Mouse (Mus musculus): ENCODE measurements around the gene Cenpj. TPM values are rescaled to one million over a fixed set of nuclear protein-coding genes. Genes with fewer than 3 reads are reported as not detected.

Gene Cenpj
- polyA plus RNA-seq, 1 experiment from 2014 or later = 7.8 TPM

GRCm38 (mm10) chr14:56545491-56545890, 29.7 kb downstream of the Cenpj start:
- H3K4me1 ChIP-seq = no peaks in the 10 kb centered on the region
- no peak for ATAC-seq (ENCODE audit: extremely low read depth, insufficient number of reproducible peaks, low FRiP score, low TSS enrichment)
- H3K9me3 ChIP-seq = no peaks in the 10 kb centered on the region
- H3K4me3 ChIP-seq = no peak overlapping the region
- no peak overlapping the region for H3K27ac ChIP-seq (replicated peaks)
- H3K4me2 ChIP-seq = no peak overlapping the region
- no peaks in the 10 kb centered on the region for H3K27me3 ChIP-seq (replicated peaks)
- peaks cover 28% of the 10 kb centered on the region for H3K36me3 ChIP-seq
- no peak overlapping the region for H3K9ac ChIP-seq
- WGBS = 85% methylated on average over 4 of the region's 4 CpGs

- no peak for ATAC-seq (ENCODE audit: extremely low read depth, insufficient number of reproducible peaks, low FRiP score, low TSS enrichment)
- Histone ChIP-seq H3K27ac (replicated peaks) (no peak overlapping the region), H3K9ac (no peak overlapping the region), H3K4me2 (no peak overlapping the region), H3K9me3 (no peaks in the 10 kb centered on the region), H3K27me3 (replicated peaks) (no peaks in the 10 kb centered on the region), H3K36me3 (peaks cover 25% of the 10 kb centered on the region), H3K4me3 (no peak overlapping the region), H3K4me1 (no peaks in the 10 kb centered on the region)
- 82% methylated on average over 1 of the region's 1 CpGs for WGBS
These were observed 30.3 kb downstream of the Cenpj start for GRCm38 (mm10) chr14:56544946-56545345.

GRCm38 (mm10) chr14:56530788-56531187, 44.4 kb downstream of the Cenpj start:
- Histone ChIP-seq H3K9ac (no peak overlapping the region), H3K27me3 (replicated peaks) (no peaks in the 10 kb centered on the region), H3K36me3 (peaks cover 68% of the 10 kb centered on the region), H3K4me3 (no peak overlapping the region), H3K4me2 (no peak overlapping the region), H3K9me3 (no peaks in the 10 kb centered on the region), H3K27ac (replicated peaks) (no peak overlapping the region), H3K4me1 (no peaks in the 10 kb centered on the region)
- WGBS = 79% methylated on average over 2 of the region's 2 CpGs
- no peak for ATAC-seq (ENCODE audit: extremely low read depth, insufficient number of reproducible peaks, low FRiP score, low TSS enrichment)

- no peak for ATAC-seq (ENCODE audit: extremely low read depth, insufficient number of reproducible peaks, low FRiP score, low TSS enrichment)
- Histone ChIP-seq H3K27me3 (replicated peaks) (no peaks in the 10 kb centered on the region), H3K27ac (replicated peaks) (no peak overlapping the region), H3K4me3 (no peak overlapping the region), H3K4me2 (no peak overlapping the region), H3K9ac (no peak overlapping the region), H3K36me3 (no peaks in the 10 kb centered on the region), H3K4me1 (no peaks in the 10 kb centered on the region), H3K9me3 (no peaks in the 10 kb centered on the region)
- WGBS = 76% methylated on average over 2 of the region's 2 CpGs
These were observed 60.5 kb downstream of the Cenpj start for GRCm38 (mm10) chr14:56514775-56515174.

- Histone ChIP-seq H3K4me1 (no peaks in the 10 kb centered on the region), H3K4me2 (no peak overlapping the region), H3K27ac (replicated peaks) (no peak overlapping the region), H3K9me3 (no peaks in the 10 kb centered on the region), H3K4me3 (no peak overlapping the region), H3K36me3 (no peaks in the 10 kb centered on the region), H3K9ac (no peak overlapping the region), H3K27me3 (replicated peaks) (no peaks in the 10 kb centered on the region)
- ATAC-seq (ENCODE audit: extremely low read depth, insufficient number of reproducible peaks, low FRiP score, low TSS enrichment) = no peak
- 20% methylated on average over 6 of the region's 6 CpGs for WGBS
These were observed 63.1 kb downstream of the Cenpj start for GRCm38 (mm10) chr14:56512084-56512483.

- Histone ChIP-seq H3K4me2 (no peak overlapping the region), H3K9me3 (no peaks in the 10 kb centered on the region), H3K27me3 (replicated peaks) (no peaks in the 10 kb centered on the region), H3K36me3 (no peaks in the 10 kb centered on the region), H3K4me3 (no peak overlapping the region), H3K27ac (replicated peaks) (no peak overlapping the region), H3K4me1 (no peaks in the 10 kb centered on the region), H3K9ac (no peak overlapping the region)
- WGBS = 31% methylated on average over 3 of the region's 3 CpGs
- no peak for ATAC-seq (ENCODE audit: extremely low read depth, insufficient number of reproducible peaks, low FRiP score, low TSS enrichment)
These were observed 68.5 kb downstream of the Cenpj start for GRCm38 (mm10) chr14:56506743-56507142.

GRCm38 (mm10) chr14:56502407-56502806, 72.8 kb downstream of the Cenpj start:
- no peaks in the 10 kb centered on the region for H3K4me1 ChIP-seq
- no peaks in the 10 kb centered on the region for H3K27me3 ChIP-seq (replicated peaks)
- H3K9me3 ChIP-seq = no peaks in the 10 kb centered on the region
- H3K9ac ChIP-seq = no peak overlapping the region
- no peak overlapping the region for H3K27ac ChIP-seq (replicated peaks)
- ATAC-seq (ENCODE audit: extremely low read depth, insufficient number of reproducible peaks, low FRiP score, low TSS enrichment) = no peak
- H3K36me3 ChIP-seq = no peaks in the 10 kb centered on the region
- 71% methylated on average over 4 of the region's 4 CpGs for WGBS
- no peak overlapping the region for H3K4me2 ChIP-seq
- H3K4me3 ChIP-seq = no peak overlapping the region

- Histone ChIP-seq H3K4me2 (no peak overlapping the region), H3K27ac (replicated peaks) (no peak overlapping the region), H3K36me3 (no peaks in the 10 kb centered on the region), H3K4me3 (no peak overlapping the region), H3K9ac (no peak overlapping the region), H3K9me3 (no peaks in the 10 kb centered on the region), H3K27me3 (replicated peaks) (no peaks in the 10 kb centered on the region), H3K4me1 (no peaks in the 10 kb centered on the region)
- ATAC-seq (ENCODE audit: extremely low read depth, insufficient number of reproducible peaks, low FRiP score, low TSS enrichment) = no peak
These were observed 85.4 kb downstream of the Cenpj start for GRCm38 (mm10) chr14:56489806-56490205.

Other genes with a start within 250 kb of the Cenpj start
- gene Atp12a, start 210.4 kb downstream of the Cenpj start, polyA plus RNA-seq (2015; fragmentation: Nextera tagmentation; extraction: Ambion mirVana) = 0.04 TPM in 1 of 2 replicates, not detected in the other
- 2.4 and 3.3 TPM in 2 replicates for gene Rnf17, start 172.8 kb downstream of the Cenpj start, polyA plus RNA-seq (2015; fragmentation: Nextera tagmentation; extraction: Ambion mirVana)
- gene Parp4, start 194 bp upstream of the Cenpj start, polyA plus RNA-seq (2015; fragmentation: Nextera tagmentation; extraction: Ambion mirVana) = 7.8 and 8.3 TPM in 2 replicates
- 25.2 and 25.8 TPM in 2 replicates for gene Mphosph8, start 92.8 kb upstream of the Cenpj start, polyA plus RNA-seq (2015; fragmentation: Nextera tagmentation; extraction: Ambion mirVana)
- gene Pspc1, start 202.9 kb upstream of the Cenpj start, polyA plus RNA-seq (2015; fragmentation: Nextera tagmentation; extraction: Ambion mirVana) = 21.0 and 21.4 TPM in 2 replicates
- 14.7 and 15.8 TPM in 2 replicates for gene Zmym5, start 236.3 kb upstream of the Cenpj start, polyA plus RNA-seq (2015; fragmentation: Nextera tagmentation; extraction: Ambion mirVana)